Mouse (Mus musculus) spleen, adult 18-20 months (tissue): ENCODE results near the gene Top1.
A peak's percentile ranks its signal among the peaks of the same experiment; 100 is the strongest.

Experiments used
- DNase-seq, 2 experiments: peaks; one replicate each; pipeline ENCODE4 v3.0.0; 2022; ENCODE audit warnings: mixed read lengths in 2 of 2

The Top1 gene

DNA sequence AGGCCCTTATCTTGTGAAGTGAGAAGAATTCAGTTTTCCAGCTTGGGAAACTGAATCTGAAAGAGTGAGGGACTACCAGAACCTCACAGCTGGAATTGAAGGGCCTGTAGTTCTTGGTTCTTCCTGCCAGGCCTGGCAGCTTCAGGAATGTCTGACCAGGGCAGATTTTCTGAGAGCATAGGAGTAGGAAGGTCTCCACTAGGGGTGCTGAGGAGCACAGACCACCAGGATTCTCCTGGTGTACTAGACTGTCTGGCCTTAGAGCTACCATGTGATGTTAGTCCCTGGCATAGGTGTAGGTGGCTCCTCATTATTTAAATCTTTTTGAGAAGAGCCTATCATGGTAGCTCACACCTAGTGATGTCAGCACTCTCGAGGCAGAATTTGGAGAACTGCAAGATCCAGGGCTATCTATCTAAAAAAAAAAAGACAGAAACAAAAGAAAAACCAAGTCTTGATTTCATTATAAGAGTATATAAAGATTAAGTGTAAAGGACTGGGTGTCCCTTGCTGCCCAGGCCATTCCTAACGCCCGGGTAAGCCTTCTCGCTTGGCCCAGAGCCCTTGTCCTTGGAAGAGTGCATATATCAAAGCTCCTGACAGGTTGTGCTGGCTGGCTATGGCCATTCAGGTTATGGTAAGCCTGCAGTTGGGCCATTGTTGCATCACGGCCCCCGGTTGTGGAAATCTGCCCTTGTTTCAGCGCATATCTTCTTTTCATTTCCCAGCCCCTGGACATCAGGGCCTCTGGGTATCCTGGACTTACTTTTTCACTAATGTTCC is 98.5 kb downstream of the Top1 start:
- DNase-seq, result peak in 1 of 2 experiments; percentile 71

GRCm38 (mm10) chr2:160744823-160745210 is 99.1 kb downstream of the Top1 start:
- DNase-seq, result no peak

DNA sequence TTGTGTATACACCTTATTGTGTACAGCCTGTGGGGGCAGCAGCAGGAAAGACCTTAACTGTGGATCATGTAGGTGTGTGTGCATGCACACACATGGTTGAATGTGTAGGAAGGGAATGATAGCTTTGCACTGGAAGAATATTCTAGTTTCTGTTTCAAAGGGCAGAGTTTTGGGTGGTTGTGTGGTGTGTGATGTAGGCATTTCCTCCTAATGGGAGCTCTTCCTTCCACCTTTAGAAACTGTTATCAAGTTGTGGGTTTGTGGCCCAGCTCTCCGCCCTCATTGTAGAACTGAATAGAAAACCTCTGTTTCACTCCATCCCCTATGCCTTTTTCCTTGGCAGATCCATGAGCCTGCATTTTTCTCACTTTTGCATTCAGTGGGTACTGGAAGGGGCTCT is 99.8 kb downstream of the Top1 start:
- DNase-seq, result no peak

- no peak for DNase-seq
Observed at GRCm38 (mm10) chr2:160746637-160747036, 100.9 kb downstream of the Top1 start.

DNA sequence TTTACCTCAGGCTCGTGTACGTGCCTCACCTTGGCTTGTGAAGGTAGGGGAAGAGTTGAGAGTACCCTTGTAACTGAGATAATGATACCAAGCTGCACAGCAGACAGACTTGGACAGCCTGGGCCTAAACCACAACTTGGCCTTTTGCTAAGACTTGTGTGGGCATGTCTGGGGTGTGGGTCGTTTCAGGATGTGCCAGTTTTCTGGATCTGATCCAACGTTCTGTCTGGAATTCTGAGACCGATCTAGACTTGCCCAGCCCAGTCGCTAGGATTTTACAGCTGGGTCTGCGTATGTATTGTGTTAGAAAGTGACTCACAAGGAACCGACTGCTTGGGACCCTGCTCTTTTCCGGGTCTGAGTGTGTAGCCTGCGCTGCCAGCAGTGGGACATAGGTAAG is 101.4 kb downstream of the Top1 start:
- no peak for DNase-seq

- DNase-seq, result no peak
Observed at GRCm38 (mm10) chr2:160756583-160757203, 111.0 kb downstream of the Top1 start.

DNA sequence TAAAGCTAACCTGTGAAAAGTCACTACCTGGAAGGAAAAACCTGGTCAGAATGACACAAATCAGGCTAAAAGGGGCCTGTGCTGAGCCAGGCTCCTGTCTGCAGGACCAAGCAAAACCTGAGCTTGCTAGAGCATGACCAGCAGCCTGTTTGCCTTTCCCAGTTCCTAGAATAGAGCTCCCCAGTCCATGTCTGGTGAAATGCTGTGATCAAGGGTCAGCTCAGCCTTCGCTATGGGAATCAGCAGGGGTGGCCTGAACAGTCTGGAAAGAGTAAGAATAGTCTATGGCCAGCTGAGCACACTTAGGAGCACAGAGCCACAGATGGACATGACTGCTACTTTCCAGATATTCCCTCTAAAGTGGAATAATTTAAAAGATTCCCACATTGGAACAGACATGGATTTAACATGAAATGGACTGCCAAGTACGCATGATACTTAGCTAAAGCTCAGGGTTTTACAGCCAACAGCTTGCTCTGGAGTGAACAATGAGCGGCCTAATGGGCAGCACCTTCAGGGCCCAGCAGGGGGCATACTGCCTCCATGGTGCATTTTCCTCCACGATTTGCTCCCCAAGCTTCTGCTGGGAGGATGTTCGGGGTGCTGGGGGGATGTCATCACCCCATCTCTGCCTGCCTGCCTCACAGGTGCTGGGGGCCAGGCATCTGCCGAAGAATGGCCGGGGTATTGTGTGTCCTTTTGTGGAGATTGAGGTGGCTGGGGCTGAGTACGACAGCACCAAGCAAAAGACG is 114.9 kb downstream of the Top1 start:
- no peak for DNase-seq

DNA sequence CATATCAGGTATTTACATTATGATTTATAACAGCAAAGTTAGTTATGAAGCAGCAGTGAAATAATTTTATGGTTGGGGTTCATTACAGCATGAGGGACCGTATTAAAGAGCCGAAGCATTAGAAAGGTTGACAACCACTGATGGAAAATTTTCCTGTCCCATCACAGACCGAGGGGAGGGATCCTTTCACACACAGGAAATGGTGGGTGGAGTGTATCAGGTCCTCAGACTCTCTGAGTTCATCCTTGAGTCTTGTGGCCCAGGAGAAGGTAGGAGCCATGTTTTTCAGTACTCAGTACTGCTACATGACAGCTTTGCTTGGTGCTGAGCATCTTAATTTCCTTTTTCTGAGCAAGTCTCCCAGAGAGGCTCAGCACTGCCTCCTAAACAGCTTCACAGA is 118.1 kb downstream of the Top1 start:
- no peak for DNase-seq

DNA sequence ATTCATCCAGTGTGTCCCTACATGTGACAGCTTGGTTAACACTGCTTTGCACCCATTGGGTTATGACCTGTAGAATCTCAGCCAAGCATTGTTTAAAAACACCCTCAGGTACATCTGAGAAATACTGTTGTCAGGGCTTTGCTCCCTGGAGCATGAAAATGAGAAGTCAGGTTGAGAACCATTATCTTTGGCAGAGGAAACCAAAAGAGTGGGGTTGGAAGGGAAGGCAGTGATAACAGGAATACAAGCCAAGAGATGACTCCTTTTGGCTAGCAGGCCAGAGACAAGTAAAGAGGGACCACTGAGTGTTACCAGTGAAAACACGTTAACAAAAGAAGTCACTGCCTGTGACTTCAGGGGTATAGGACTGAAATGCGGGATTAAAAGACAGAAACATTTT is 118.7 kb downstream of the Top1 start:
- no peak for DNase-seq

GRCm38 (mm10) chr2:160765096-160765495 is 119.4 kb downstream of the Top1 start:
- no peak for DNase-seq

- no peak for DNase-seq
Observed at GRCm38 (mm10) chr2:160766371-160766771, 120.7 kb downstream of the Top1 start.

GRCm38 (mm10) chr2:160767201-160767600 is 121.5 kb downstream of the Top1 start:
- no peak for DNase-seq

GRCm38 (mm10) chr2:160768097-160768695 is 122.5 kb downstream of the Top1 start:
- DNase-seq, result no peak

- DNase-seq, result no peak
Observed at GRCm38 (mm10) chr2:160768997-160769396, 123.3 kb downstream of the Top1 start.

DNA sequence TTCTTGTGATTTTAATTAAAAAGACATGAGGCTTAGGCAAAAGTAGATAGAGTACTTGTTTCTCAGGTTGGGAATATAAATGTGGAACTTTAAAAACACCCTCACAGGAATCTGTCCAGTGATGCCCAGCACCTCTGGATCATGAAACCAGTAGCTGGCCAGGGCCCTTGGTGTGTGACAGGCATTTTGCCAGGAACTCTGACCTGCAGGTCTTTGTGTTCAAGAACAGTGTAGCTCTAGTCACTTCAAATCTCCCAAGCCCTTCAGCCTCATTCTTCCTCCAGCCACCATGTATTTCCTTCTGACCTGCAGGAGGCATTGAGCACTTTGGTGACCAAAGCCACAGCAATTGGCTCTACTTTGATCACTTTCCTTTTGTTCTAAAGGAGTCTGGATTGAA is 124.7 kb downstream of the Top1 start:
- no peak for DNase-seq

- DNase-seq, result no peak
Observed at GRCm38 (mm10) chr2:160770871-160771270, 125.2 kb downstream of the Top1 start.

DNA sequence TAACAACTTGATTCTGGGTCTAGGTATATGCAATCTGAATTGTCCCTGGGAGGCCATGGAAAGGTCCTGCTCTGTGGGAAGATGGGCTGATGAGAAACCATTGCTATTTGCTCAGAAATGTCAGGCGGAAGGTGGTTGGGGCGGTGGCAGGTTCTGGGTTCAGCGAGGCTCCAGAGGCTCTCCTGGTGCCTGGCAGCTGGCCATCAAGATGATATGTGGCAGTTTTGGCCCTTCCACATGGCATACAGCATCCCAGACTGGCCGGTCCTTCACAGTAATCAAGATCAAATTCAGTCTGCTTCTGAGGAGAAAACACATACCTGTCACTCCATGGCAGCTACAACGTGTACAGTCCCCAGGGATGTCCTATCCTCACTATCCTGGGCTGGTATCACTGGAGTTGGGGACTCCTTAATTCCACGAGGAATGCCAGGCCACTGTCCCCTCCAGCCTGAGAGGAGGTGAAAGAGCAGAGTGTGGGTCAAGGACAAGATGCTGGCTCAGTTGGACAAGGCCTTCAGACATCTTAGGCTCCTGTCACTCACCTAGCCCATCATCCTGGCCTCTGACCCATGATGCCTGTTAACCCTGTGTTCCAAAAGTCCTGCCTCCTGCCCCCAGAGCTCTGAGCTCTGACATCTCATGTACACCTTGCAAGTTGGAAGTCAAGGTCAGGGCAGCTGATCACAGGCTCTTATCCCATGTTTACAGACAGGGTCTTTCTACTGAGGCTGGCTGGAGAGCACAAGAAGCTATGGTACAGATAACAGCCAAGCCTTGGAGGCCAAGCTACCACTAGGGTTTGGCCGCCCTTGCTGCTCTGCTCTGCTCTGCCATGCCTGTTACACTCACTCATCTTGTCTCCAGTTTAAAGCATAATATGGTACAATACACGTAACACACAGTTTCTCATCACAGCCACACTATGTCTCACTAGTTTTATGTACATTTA is 125.9 kb downstream of the Top1 start:
- DNase-seq, result no peak
